Mouse (Mus musculus) neural tube, embryonic 15.5 days (tissue): ENCODE results near the gene Phc1. TPM values are rescaled to one million over a fixed set of nuclear protein-coding genes. Genes with fewer than 3 reads are reported as not detected.

Source experiments
- ATAC-seq: fragments of 200-750 bp; cut with Nextera tagmentation; 2 replicates; pipeline ENCODE4 v1.8.0; 2017; ENCODE audit warnings: mild to moderate bottlenecking, moderate TSS enrichment, moderate library complexity; ENCODE audit not compliant: low FRiP score
- H3K27ac ChIP-seq: fragments of 300-500 bp; sonication (generic); replicated peaks from 2 replicates; pipeline ENCODE4 v1.5.1; 2015; ENCODE audit warnings: mild to moderate bottlenecking, inconsistent platforms
- H3K27me3 ChIP-seq: fragments of 300-500 bp; sonication (generic); replicated peaks from 2 replicates; pipeline ENCODE4 v1.6.1; 2015; ENCODE audit warnings: inconsistent platforms
- H3K36me3 ChIP-seq: fragments of 300-500 bp; sonication (generic); 2 replicates; pipeline ENCODE4 v1.6.1; 2015; ENCODE audit warnings: inconsistent platforms
- H3K4me1 ChIP-seq: fragments of 300-500 bp; sonication (generic); 2 replicates; pipeline ENCODE4 v1.6.1; 2015; ENCODE audit warnings: inconsistent platforms
- H3K4me2 ChIP-seq: fragments of 300-500 bp; sonication (generic); 2 replicates; pipeline ENCODE4 v1.6.1; 2015; ENCODE audit warnings: inconsistent platforms, mild to moderate bottlenecking, moderate library complexity
- H3K4me3 ChIP-seq: fragments of 300-500 bp; sonication (generic); replicated peaks from 2 replicates; pipeline ENCODE4 v1.5.1; 2015; ENCODE audit warnings: mild to moderate bottlenecking, inconsistent platforms
- H3K9ac ChIP-seq: fragments of 300-500 bp; sonication (generic); replicated peaks from 2 replicates; pipeline ENCODE4 v1.6.1; 2015; ENCODE audit warnings: mild to moderate bottlenecking, inconsistent platforms
- H3K9me3 ChIP-seq: fragments of 300-500 bp; sonication (generic); replicated peaks from 2 replicates; pipeline ENCODE4 v1.6.1; 2016; ENCODE audit warnings: inconsistent platforms
- WGBS: fragments of 180-500 bp; shearing (Covaris S2); methylation state at CpG from one replicate; pipeline ENCODE4 v1.1.7; 2015; ENCODE audit warnings: mixed read lengths; 5-methylcytosine and 5-hydroxymethylcytosine counted together
- polyA plus RNA-seq: library from polyadenylated mRNA; unstranded; fragments of >200 nt; fragmentation: Nextera tagmentation; extraction: Ambion mirVana; gene quantifications from 2 replicates; pipeline ENCODE4 v1.2.1, GENCODE M21; 2015

Gene Phc1
- polyA plus RNA-seq, 1 experiment from 2014 or later = 25.3 TPM

DNA sequence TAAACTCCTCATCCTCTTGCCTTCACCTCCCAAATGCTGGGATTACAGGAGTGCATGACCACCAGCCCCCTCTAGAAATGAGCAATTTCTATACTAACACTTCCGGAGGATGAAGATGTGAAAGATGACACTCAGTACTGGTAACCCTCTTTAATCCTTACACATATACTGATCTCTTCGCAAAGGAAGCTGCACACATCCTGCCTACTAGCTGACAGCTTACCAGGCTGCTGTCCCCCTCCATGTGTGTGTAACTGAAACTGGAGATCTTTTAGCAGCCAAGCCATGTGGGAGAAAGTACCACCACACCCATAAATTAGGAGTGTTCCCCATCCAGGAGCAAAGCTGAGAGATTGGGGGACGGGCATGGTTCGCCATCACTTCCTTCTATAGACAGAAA is 71.2 kb downstream of the Phc1 start:
- Histone ChIP-seq H3K27ac (no peak overlapping the region), H3K4me1 (no peaks in the 10 kb centered on the region), H3K27me3 (no peaks in the 10 kb centered on the region), H3K9me3 (no peaks in the 10 kb centered on the region), H3K36me3 (no peaks in the 10 kb centered on the region), H3K4me3 (no peak overlapping the region), H3K4me2 (no peak overlapping the region), H3K9ac (no peak overlapping the region)
- ATAC-seq = no peak
- WGBS = 94% methylated on average over 4 of the region's 4 CpGs

DNA sequence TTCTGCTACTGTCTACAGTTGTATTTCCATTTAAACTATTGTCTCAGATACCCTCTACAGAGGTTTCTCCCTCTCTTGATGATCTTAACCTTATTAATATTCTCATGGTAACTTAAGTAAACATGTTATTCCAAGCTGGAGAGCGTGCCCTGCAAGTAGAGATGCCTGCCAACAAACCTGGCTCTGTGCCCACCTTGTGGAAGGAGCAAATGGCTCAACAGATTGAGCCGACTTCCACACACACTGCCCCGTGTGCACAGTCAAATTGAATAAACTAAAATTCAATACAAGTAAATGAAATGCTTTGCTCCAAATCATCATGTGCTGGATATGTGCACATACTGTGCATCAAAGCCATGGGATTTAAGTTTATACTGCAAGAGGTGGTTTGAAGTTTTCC is 71.8 kb downstream of the Phc1 start:
- H3K4me3 ChIP-seq = no peak overlapping the region
- H3K27ac ChIP-seq = no peak overlapping the region
- 56% methylated on average over 3 of the region's 3 CpGs for WGBS
- ATAC-seq = no peak; the same call in 1 of the 2 replicates
- no peaks in the 10 kb centered on the region for H3K36me3 ChIP-seq
- no peak overlapping the region for H3K4me2 ChIP-seq
- no peaks in the 10 kb centered on the region for H3K4me1 ChIP-seq
- no peaks in the 10 kb centered on the region for H3K9me3 ChIP-seq
- no peak overlapping the region for H3K9ac ChIP-seq
- no peaks in the 10 kb centered on the region for H3K27me3 ChIP-seq

Other genes with a start within 250 kb of the Phc1 start
- gene Klrg1, start 57.7 kb downstream of the Phc1 start, polyA plus RNA-seq = 0.56 and 0.92 TPM in 2 replicates
- gene M6pr, start 31.8 kb downstream of the Phc1 start, polyA plus RNA-seq = 52.0 and 68.6 TPM in 2 replicates
- gene Rimklb, start 158.2 kb upstream of the Phc1 start, polyA plus RNA-seq = 84.9 and 103 TPM in 2 replicates
- gene Mfap5, start 165.3 kb upstream of the Phc1 start, polyA plus RNA-seq = 10.0 and 11.3 TPM in 2 replicates
- 0.51 and 0.54 TPM in 2 replicates for gene Aicda, start 213.2 kb upstream of the Phc1 start, polyA plus RNA-seq